Mouse (Mus musculus): Measurements from ENCODE around the gene U2af1l4.

U2af1l4 gene

GRCm38 (mm10) chr7:30563117-30563905 lies at the start of gene U2af1l4, which contains the start of the genes Gm49396 and Psenen:
Gene U2af1l4 (plus strand): TSS chr7:30563301.
Gene Gm49396 (plus strand): TSS chr7:30563344.
Gene Psenen (minus strand): TSS chr7:30563627.
- peak; percentile 95 to 97 for DNase-seq

DNA sequence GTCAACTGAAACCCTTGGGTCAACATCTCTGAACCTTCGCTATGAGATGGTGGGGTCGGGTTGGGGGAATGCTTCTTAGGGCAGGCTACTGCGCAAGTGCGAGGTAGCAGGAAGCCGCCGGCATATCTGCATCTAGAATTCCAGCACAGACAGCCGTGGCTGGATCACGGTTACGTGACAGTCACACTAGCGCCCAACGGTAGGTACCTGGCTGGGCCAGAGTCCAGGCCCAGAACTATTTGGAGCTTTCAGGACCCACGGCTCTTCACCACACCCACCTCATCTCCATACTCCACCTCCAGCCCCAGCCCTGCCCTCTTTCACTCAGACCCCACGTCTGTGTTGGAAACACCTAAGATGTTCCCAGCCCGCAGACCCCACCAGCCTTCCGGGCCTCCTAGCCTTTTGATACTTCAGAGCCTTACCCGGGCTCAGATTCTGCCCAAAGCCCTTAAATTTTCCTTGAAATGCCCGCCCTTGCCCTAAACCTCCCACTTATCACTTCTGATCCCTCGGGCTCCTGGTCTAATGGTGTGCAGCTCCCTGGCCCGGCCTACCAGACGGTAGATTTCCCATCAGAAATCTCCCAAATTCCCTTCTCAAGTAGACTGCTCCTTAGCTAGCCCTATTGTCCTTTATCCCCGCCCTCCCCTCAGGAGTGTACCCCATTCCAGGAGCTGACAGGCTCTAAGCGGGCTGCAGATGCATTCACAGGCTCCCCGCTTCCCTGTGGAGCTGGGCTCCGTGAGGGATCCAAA lies 47.9 kb upstream of the U2af1l4 start:
- DNase-seq = no peak

DNA sequence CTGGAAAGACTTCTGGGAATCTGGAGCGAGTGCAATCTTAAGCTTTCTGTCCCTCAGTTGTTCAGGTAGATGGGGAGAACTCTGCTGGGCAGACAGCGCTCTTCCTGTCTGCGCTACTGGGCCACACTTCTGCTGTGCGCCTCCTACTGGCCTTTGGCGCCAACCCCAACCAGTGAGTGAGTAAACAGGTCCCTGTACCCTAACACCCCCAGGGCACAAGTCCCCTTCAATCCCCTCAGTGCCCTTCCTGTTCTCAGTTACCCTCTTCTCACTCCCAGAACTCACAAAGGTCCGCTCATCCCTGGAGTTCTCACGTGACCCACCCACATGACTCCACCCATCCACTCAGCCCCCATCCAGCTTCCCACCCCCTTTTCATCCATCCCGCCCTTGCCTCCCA lies 44.8 kb upstream of the U2af1l4 start:
- no peak for DNase-seq

- DNase-seq = peak; percentile 15 to 26
These were observed 42.7 kb upstream of the U2af1l4 start for GRCm38 (mm10) chr7:30520396-30520795.

- DNase-seq = peak; percentile 55 to 58
These were observed 42.2 kb upstream of the U2af1l4 start for GRCm38 (mm10) chr7:30520856-30521255.

GRCm38 (mm10) chr7:30522871-30523270 lies 40.2 kb upstream of the U2af1l4 start:
- no peak for DNase-seq

DNA sequence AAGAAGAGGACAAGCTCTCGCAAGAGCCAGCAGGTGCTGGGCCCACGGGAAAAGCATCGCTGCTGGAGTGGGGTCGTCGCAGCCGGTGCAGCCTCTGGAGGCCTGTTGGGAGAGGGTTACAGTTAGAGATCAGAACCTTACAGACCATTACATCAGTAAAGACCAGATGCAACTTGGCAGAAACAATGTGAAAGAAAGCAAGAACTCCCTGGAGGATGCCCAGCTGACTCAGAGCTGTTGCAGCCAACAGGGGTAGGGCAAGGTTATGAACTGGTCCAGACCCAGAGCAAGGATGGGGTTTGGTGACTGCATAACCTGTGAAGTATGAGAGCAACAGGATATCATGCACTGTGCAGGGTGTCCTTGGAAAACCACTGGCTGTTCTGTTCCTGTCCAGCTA lies 38.6 kb upstream of the U2af1l4 start:
- DNase-seq = no peak

DNA sequence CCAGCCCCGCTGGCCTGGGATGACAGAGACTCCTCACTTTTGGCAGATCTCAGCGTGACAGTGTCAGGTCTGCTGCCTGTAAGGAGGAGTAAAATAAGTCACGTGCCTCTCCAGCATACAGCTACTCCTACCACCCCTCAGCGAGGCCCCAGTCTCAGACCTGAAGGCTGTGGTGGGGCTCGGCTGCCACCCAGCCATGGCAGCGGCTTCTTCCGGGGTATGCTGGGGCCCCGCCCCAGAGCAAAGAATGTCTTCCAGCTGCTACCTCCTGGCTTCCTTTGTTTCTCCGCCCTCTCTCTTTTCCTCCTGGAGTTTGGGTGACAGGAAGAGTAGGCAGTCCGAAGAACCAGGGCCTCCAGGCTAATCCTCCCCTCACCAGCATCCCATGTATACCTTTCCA lies 37.1 kb upstream of the U2af1l4 start:
- no peak for DNase-seq

DNA sequence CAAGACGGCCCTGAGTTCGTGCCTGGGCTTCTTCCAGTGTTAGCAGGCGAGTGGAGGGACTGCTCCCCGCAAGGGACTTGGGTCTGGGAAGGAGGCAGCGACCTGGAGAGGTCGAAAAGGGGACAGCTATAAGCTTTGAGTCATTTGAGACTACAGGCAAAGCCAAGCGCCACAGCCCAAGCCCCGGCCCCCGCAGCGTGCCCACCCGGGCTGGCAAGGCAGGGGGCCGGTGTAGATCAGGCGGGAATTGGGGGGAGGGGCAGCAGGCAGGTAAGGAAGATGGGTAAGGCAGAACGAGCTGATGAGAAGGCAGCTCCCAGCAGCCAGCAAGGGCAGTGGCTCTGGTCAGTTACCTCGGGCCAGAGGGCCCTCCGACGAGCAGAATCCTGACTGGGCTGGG lies 36.7 kb upstream of the U2af1l4 start:
- no peak for DNase-seq

DNA sequence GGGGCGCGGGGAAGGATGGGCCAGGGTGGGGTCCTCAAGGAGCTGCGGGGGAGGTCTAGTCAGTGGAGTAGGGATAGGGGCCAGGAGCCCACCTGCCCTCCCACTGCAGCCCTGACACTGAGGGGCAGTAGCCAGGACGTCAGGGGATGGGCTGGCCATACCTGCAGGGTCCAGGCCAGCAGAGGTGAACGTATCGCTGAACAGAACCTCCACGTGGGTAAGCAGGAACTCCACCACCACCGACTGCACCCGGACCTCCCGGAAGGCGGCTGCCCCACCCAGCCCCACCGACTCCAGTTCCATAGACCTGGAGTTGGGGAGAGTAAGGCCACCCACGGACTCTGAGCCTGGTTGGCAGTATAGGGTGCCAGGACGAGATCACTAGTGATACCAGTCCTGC lies 36.1 kb upstream of the U2af1l4 start:
- no peak for DNase-seq

DNA sequence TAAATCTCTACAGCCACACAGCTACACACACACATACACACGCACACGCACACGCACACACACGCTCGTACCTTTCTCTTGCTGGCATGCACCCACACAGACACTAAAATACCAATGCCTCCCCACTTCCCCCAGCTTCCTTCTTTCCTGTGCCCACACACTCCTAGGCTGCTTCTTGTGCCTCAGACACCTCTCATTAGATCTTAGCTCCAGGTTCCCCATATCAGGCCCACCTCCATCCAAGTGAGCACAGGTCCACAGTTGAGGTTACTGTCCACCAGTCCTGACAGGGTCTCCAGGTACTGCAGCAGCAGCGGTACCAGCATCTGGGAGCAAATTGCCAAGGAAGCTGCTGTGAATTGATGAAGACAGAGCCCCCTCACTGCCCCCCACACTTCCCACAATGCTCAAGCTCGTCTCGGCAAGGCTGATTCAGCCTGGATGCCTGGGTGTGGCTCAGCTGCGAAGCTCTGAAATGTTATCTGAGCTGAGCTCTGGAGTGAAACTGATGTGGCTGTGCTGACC lies 31.7 kb upstream of the U2af1l4 start:
- no peak for DNase-seq

GRCm38 (mm10) chr7:30532931-30533330 lies 30.2 kb upstream of the U2af1l4 start:
- peak in 1 of 2 experiments; percentile 22 for DNase-seq

GRCm38 (mm10) chr7:30533941-30534632 lies 29.0 kb upstream of the U2af1l4 start:
- DNase-seq = peak in 1 of 2 experiments; percentile 23

DNA sequence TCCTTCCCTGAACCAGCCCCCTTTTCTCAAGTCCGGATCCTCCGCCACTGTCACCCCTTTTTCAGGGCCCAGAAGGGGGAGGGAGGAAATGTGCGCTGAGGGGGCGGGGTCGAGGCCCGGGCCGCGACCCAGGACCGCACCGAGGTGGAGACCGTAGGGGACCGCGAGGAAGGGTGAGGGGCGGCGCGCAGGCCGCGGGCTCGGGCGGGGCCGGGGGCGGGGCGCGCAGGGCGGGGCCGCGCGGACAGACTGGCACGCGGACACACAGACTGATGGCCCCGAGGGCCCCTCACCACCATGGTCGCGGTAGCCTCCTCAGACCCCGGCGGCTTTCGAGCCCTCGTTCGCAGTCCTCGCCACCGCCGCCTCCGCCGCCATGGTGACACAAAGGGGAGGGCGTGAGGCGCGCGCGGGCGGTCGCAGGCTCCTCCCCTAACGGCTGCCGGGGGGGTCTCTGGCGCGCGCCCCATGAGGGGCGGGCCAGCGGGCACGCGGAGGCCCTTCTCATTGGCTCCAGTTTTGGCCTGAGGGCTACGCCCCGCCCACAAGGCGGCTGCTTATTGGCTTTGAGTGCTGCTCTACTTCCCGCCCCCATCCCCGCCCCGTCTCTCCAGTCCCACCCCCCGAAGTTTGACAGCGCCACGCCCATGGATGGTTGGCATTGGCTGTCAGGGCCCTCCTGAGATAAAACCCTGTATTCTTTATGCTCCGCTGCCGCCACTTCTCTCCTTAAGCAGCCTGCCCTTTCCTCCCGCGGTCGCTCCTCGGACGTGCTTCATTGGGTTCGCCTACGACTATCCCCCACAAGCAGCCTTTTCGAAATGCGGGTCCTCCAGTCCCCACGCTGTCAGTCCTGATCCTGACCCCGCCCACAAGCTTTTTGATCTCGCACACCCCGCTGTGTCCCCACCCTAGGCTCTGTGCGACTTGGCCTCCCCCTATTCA lies 28.2 kb upstream of the U2af1l4 start, which contains the start of gene Arhgap33:
Gene Arhgap33, minus strand, starts transcription at position 428 of the 945 bp plus-strand sequence.
- DNase-seq = peak; percentile 93 to 97

- no peak for DNase-seq
These were observed 22.5 kb upstream of the U2af1l4 start for GRCm38 (mm10) chr7:30540572-30540971.

- DNase-seq = no peak
These were observed 18.8 kb upstream of the U2af1l4 start for GRCm38 (mm10) chr7:30544327-30544726.

DNA sequence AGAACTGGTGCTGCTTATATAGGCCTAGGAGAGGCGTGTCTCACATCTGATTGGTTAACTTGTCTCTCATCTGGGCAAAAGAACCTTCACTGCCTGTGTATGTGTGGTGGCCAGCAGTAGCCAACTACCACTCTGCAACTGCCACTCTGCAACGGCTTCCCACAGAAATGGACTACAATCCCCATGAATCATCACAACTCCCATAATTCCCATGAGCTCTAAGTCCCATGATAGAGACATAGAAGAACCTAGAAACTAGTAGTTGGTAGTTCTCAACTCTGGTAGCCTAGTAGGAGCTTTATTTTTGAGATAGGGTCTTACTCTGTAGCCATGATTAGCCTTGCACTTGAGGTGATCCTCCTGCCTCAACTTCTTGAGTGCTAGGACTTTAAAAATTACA lies 13.2 kb upstream of the U2af1l4 start:
- no peak for DNase-seq

DNA sequence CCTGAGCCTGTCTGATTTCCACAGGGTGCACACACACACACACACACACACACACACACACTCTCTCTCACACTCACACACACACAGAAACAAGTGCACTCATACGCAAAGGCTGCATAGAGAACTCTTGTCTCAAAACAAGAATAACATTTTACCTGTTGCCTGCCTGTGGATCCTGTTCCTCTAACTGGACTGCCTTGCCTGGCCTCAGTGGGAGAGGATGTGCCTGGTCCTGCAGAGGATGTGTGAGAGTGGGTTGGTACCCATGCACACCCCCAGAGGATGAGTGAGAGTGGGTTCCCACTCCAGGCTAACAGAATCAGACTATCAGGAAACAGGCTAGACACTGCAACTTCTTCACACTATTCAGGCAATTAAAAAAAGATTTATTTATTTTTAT lies 12.5 kb upstream of the U2af1l4 start:
- DNase-seq = no peak

DNA sequence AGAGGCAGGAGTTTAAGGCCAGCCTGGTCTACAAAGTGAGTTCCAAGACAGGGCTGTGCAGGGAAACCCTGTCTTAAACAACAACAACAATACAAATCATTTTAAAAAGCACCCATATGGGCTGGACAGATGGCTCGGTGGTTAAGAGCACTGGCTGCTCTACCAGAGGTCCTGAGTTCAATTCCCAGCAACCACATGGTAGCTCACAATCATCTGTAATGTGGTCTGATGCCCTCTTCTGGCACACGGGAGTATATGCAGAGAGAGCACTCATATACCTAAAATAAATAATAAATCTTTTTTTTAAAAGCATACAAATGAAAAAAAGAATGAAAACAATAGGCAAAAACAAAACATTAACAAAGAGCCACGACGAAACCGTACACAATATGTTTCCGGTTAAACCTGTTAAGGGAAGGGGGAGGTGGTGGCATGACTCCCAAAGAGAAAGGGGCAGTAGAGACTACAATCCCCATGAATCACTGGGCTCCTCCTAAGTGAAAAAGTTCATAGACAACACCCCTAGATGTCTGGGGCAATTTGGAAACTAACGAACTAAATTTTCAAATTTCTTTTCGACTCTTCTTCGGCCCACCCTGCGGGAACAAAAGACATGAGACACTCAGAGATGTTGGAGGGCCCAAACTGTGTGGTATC lies 11.5 kb upstream of the U2af1l4 start:
- DNase-seq = no peak

- DNase-seq = peak; percentile 94 to 98
These were observed 10.7 kb upstream of the U2af1l4 start, which contains the start of the genes Hspb6 and Proser3 for GRCm38 (mm10) chr7:30552102-30553020. Gene Hspb6 (plus strand): TSS chr7:30552178. Gene Proser3 (minus strand): TSS chr7:30552299.

Data from cerebellum, postnatal 36 days (tissue).